8 mouse cellular contexts compared by ENCODE assay signal in genomic region chr5:116023821-116024284, GRCm38 (mm10). TPM values are rescaled to one million over a fixed set of nuclear protein-coding genes. Genes with fewer than 3 reads are reported as not detected.
DNase-seq lines count a peak whose midpoint lies in the region; ATAC-seq and TF ChIP-seq lines count a peak whose summit lies in the region.

No protein-coding gene starts in this region.

- H3K36me3 ChIP-seq in kidney, adult 2 months (ENCODE audit: control insufficient read depth, insufficient read depth, low read length) = peaks cover 5% of the 10 kb centered on the region; the same call in 1 of the 2 replicates
- peaks cover 28% of the 10 kb centered on the region for H3K36me3 ChIP-seq in hindbrain, postnatal 0 days (ENCODE audit: insufficient read depth, low read length)
- H3K36me3 ChIP-seq in midbrain, embryonic 13.5 days = peaks cover 35% of the 10 kb centered on the region

- peak; percentile 47 for DNase-seq in kidney, adult 2 months
- DNase-seq in kidney, adult 8-10 months = no peak
- peak; percentile 33 for DNase-seq in hindbrain, postnatal 0 days (ENCODE audit: low spot score)
- DNase-seq in right cerebral cortex, postnatal 36 days (ENCODE audit: low spot score in 2 of 2) = no peak
- DNase-seq in adrenal gland, postnatal 25 days = no peak

- no peaks in the 10 kb centered on the region for H3K27me3 ChIP-seq in kidney, adult 2 months (replicated peaks; ENCODE audit: control insufficient read depth, insufficient read depth, low read length)
- no peaks in the 10 kb centered on the region for H3K27me3 ChIP-seq in hindbrain, postnatal 0 days (ENCODE audit: insufficient read depth, low read length)
- 0 out of 2 replicates have a peak, but pooled peaks cover 2% of the 10 kb centered on the region for H3K27me3 ChIP-seq in midbrain, embryonic 13.5 days

- H3K4me3 ChIP-seq in kidney, adult 2 months (ENCODE audit: insufficient read depth, low read depth, low read length) = peak overlapping the region; percentile 79
- peak overlapping the region; percentile 75 for H3K4me3 ChIP-seq in bone marrow macrophage, adult 2 months (ENCODE audit: insufficient read depth, low read length)
- H3K4me3 ChIP-seq in hindbrain, postnatal 0 days (ENCODE audit: low read length) = peak overlapping the region; percentile 86
- peak overlapping the region; percentile 93 for H3K4me3 ChIP-seq in midbrain, embryonic 13.5 days (replicated peaks)

- peak overlapping the region; percentile 77 for H3K9ac ChIP-seq in hindbrain, postnatal 0 days (replicated peaks; ENCODE audit: low read length)
- H3K9ac ChIP-seq in midbrain, embryonic 13.5 days (replicated peaks) = peak overlapping the region; percentile 89

- no peak for TF ChIP-seq POLR2A in kidney, adult 2 months (IDR thresholded peaks at IDR 0.05; ENCODE audit: low read depth, low read length)
- no peak for TF ChIP-seq POLR2A in bone marrow macrophage, adult 2 months (IDR thresholded peaks at IDR 0.05; ENCODE audit: borderline replicate concordance, low read depth, low read length)

- peak; percentile 66 for ATAC-seq in hindbrain, postnatal 0 days
- ATAC-seq in midbrain, embryonic 13.5 days = peak; percentile 87
- ATAC-seq in megakaryocyte-erythroid progenitor cell, adult 5-6 weeks (replicated peaks; ENCODE audit: low FRiP score, low TSS enrichment, poor library complexity, severe bottlenecking) = no peak

- peak overlapping the region; percentile 97 for H3K4me2 ChIP-seq in hindbrain, postnatal 0 days (ENCODE audit: low read depth, low read length)
- H3K4me2 ChIP-seq in midbrain, embryonic 13.5 days (replicated peaks) = peak overlapping the region; percentile 97

- 1% methylated on average over 28 of the region's 28 CpGs for WGBS in kidney, adult 2 months
- under 1% methylated on average over 28 of the region's 28 CpGs for WGBS in hindbrain, postnatal 0 days
- WGBS in midbrain, embryonic 13.5 days = under 1% methylated on average over 24 of the region's 28 CpGs

- no peak for TF ChIP-seq CTCF in kidney, adult 2 months (conservative IDR thresholded peaks at IDR 0.05; ENCODE audit: insufficient read depth, insufficient read length, low read depth, low read length)
- no peak for TF ChIP-seq CTCF in bone marrow macrophage, adult 2 months (IDR thresholded peaks at IDR 0.05; ENCODE audit: low read depth, low read length)
- no peak for TF ChIP-seq CTCF in hindbrain, postnatal 0 days (IDR thresholded peaks at IDR 0.05; ENCODE audit: low read depth)

- H3K9me3 ChIP-seq in hindbrain, postnatal 0 days (ENCODE audit: low read length) = no peaks in the 10 kb centered on the region
- H3K9me3 ChIP-seq in midbrain, embryonic 13.5 days = no peaks in the 10 kb centered on the region

- H3K27ac ChIP-seq in kidney, adult 2 months (ENCODE audit: insufficient read depth, low read depth, low read length) = peak overlapping the region; percentile 86
- peak overlapping the region; percentile 60 for H3K27ac ChIP-seq in bone marrow macrophage, adult 2 months (ENCODE audit: insufficient read depth, low read depth, low read length)
- peak overlapping the region; percentile 79 for H3K27ac ChIP-seq in hindbrain, postnatal 0 days
- H3K27ac ChIP-seq in midbrain, embryonic 13.5 days = peak overlapping the region; percentile 67; the same call in 1 of the 2 replicates

- peaks cover 19% of the 10 kb centered on the region for H3K4me1 ChIP-seq in kidney, adult 2 months (ENCODE audit: control insufficient read depth, insufficient read depth, low read length)
- peaks cover 11% of the 10 kb centered on the region for H3K4me1 ChIP-seq in bone marrow macrophage, adult 2 months (ENCODE audit: control insufficient read depth, insufficient read depth, low read length)
- peaks cover 4% of the 10 kb centered on the region; the same call in 1 of the 2 replicates for H3K4me1 ChIP-seq in hindbrain, postnatal 0 days (ENCODE audit: insufficient read depth, low read length)
- peaks cover 18% of the 10 kb centered on the region for H3K4me1 ChIP-seq in midbrain, embryonic 13.5 days (replicated peaks)

RNA-seq across cellular contexts. Expression of gene Prkab1, which starts 0.5 kb away (rescaled TPM):
- polyA plus RNA-seq in kidney, adult 2 months (2012; rRNA removed) = 89.2 and 97.9 TPM in 2 replicates
- polyA plus RNA-seq in bone marrow macrophage, adult 2 months (2012; ENCODE audit: insufficient read depth, insufficient read length, missing spikeins) = 26.7 and 30.9 TPM in 2 replicates
- total RNA-seq in hindbrain, postnatal 0 days (2014; rRNA removed) = 48.9 and 51.0 TPM in 2 replicates
- polyA plus RNA-seq in hindbrain, postnatal 0 days (2015; fragmentation: Nextera tagmentation; extraction: Ambion mirVana) = 46.7 and 47.1 TPM in 2 replicates
- 54.7 and 55.5 TPM in 2 replicates for polyA plus RNA-seq in midbrain, embryonic 13.5 days (2015; fragmentation: Nextera tagmentation; extraction: Ambion mirVana)
- total RNA-seq in megakaryocyte-erythroid progenitor cell, adult 5-6 weeks (2014; fragmentation: Nextera tagmentation) = 123 and 161 TPM in 2 replicates
- 46.7 and 71.5 TPM in 2 replicates for total RNA-seq in megakaryocyte-erythroid progenitor cell, adult 5-6 weeks (2017)
- 84.9 and 101 TPM in 2 replicates for total RNA-seq in adrenal gland, postnatal 25 days (2021)

RNA-seq across cellular contexts. Expression of gene Tmem233, which starts 59.2 kb away (rescaled TPM):
- 0.31 TPM in 1 of 2 replicates, not detected in the other for polyA plus RNA-seq in kidney, adult 2 months (2012; rRNA removed)
- polyA plus RNA-seq in bone marrow macrophage, adult 2 months (2012; ENCODE audit: insufficient read depth, insufficient read length, missing spikeins) = not detected in 2 replicates
- not detected in 2 replicates for total RNA-seq in hindbrain, postnatal 0 days (2014; rRNA removed)
- not detected in 2 replicates for polyA plus RNA-seq in hindbrain, postnatal 0 days (2015; fragmentation: Nextera tagmentation; extraction: Ambion mirVana)
- not detected in 2 replicates for polyA plus RNA-seq in midbrain, embryonic 13.5 days (2015; fragmentation: Nextera tagmentation; extraction: Ambion mirVana)
- not detected in 2 replicates for total RNA-seq in megakaryocyte-erythroid progenitor cell, adult 5-6 weeks (2014; fragmentation: Nextera tagmentation)
- not detected in 2 replicates for total RNA-seq in megakaryocyte-erythroid progenitor cell, adult 5-6 weeks (2017)
- total RNA-seq in adrenal gland, postnatal 25 days (2021) = not detected in 2 replicates

Comparison
In these comparisons a context has a peak if more than half of its experiments do, and no peak if none do; other contexts are left out.
1. DNase-seq: peak in kidney, adult 2 months (single experiment) and hindbrain, postnatal 0 days (single experiment); none in kidney, adult 8-10 months (0 of 2), right cerebral cortex, postnatal 36 days (0 of 2) and adrenal gland, postnatal 25 days (single experiment).
2. Peak in every context shown above with its lines, with median percentiles within 50 percentile points of each other: H3K27ac ChIP-seq and H3K4me3 ChIP-seq.